Mouse (Mus musculus) T-helper 2 cell (primary cell): ENCODE measurements at regions not wholly inside any gene's neighbourhood (a gene's known extent, or its start where the extent isn't known, plus 50 kb on each side); places are given as distances from the start of the nearest gene placed in this dataset.

Source experiments
- in situ Hi-C: fragments of 300-600 bp; cut with MboI, MseI; formaldehyde crosslinking; loops from one replicate; pipeline ENCODE4 v1.15.1; 2025; ENCODE audit warnings: high pct_unique_total_duplicates

DNA sequence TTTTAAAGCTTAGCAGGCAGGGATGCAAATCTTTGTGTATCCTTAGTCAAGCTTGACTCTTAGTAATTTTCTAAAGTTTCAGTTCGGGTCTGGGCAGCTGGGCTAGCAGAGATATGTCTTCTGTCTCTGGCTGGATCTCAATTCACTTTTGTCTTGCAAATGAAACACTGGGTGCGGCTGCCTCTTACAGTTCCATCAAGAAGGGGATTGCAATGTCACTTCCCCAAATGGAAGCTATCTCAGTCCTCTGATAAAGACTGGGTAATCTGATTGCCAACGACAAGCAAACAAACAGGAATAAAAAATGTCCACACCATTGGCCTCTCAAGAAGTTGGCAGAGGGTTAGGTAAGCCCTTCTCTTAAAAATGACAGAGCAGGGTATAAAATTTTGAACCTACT is 314.1 kb upstream of the Fam19a5 start:
- in situ Hi-C loops = no loop called here

DNA sequence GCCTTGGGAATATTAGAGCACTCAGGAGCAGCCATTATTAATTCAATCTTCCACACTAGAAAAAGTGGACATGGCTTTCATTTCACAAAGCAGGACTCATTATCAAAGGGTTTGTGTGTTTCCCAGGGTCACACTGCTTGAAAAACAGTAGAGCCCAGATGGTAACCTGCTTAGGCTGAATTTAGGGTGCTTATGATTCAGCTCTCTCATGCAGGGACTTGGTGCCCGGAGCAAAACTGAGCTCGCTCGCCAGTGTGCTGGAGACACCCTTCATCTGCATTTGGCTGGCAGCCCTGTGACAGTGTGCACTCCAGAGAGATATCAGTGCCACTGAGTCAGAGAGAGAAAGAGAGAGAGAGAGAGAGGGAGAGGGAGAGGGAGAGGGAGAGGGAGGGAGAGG is 308.0 kb upstream of the Fam19a5 start:
- in situ Hi-C loops = no loop called here

GRCm38 (mm10) chr15:87239057-87239456 is 305.0 kb upstream of the Fam19a5 start:
- in situ Hi-C loops = no loop called here

GRCm38 (mm10) chr15:87261497-87261896 is 282.6 kb upstream of the Fam19a5 start:
- in situ Hi-C loops = no loop called here

DNA sequence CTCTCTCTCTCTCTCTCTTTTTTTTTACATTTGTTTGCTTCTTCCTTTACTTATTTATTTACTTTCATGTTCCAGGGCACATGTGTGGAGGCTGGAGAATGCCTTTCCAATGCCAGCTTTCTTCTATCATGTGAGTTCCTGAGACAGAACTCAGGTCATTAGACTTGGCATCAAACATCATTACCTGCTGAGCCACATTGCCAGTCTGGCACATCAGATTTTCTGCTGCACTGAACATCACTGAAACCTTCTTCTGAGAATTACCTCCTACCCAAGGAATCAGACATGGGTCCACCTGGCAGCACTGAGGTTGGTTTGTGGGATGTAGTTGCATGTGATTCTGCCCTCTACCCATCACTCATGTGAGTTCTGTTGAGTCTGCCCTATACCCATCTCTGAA is 279.2 kb upstream of the Fam19a5 start:
- in situ Hi-C loops = no loop called here

DNA sequence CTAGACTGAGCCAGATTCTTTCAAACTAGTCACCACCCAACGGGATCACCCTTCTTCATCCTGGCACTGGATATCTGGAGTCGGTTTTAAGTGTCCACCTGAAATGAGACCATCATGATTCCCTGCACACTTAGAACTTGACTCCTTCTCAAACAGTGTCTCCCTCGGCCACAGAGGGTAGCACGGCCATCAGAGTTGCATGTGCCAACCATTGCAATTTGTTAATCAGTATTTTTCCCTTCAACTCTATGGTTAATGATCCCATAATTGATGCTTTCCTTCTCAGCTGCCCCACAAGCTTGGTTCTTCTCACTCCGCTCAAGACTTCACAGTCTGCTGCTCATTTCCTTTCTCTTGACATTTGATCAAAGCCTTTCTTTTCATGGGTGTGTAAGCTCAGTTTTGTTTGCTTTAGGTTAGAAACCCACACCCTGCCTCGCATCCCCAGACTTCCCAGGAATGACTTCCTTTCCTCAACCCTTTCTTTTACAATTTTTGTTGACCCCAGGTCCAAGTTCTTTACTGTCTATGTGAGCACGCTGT is 253.0 kb upstream of the Fam19a5 start:
- in situ Hi-C loops = no loop called here

- in situ Hi-C loops = no loop called here
These were observed 224.2 kb upstream of the Fam19a5 start for GRCm38 (mm10) chr15:87319896-87320295.

GRCm38 (mm10) chr15:87321067-87321985 is 222.8 kb upstream of the Fam19a5 start:
- in situ Hi-C loops = no loop called here

- in situ Hi-C loops = no loop called here
These were observed 218.7 kb upstream of the Fam19a5 start for GRCm38 (mm10) chr15:87325389-87325788.

GRCm38 (mm10) chr15:87326281-87326680 is 217.8 kb upstream of the Fam19a5 start:
- in situ Hi-C loops = no loop called here

DNA sequence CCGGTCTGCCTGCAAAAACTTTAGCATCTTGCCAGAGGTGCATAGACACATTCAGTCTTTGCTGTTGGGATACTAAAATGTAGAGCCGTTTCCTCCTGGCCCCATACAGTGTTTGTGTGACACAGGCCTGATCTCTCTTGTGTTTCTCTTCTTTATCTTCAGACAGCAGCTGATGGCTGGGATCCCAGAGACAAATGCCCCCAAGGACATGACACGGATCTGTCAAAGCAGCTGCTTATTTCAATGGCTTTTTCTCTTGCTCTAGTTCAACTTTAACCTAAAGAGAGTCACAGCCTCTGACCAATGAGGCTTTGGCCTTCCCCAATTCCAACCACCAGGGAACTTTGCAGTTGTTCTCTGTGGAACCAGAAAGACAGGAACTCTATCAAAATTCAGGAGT is 211.7 kb upstream of the Fam19a5 start:
- in situ Hi-C loops = no loop called here

DNA sequence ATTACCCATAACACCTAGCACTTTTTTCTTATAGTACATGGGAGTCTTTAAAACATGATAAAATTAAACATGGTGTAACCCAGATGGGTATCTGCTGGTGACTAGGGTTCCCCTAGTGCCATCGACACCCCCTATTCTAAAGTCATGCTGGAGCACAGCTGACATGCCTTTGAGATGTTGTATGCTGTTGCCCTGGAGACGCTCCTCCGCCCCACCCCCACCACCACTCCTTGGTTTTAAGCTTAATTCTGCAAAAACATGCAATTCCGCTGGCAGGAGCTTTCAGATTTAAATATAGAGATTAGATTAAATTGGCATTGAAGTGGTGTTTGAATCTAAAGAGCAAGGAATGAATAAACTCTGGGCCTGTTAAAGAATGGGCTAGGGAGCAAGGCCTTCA is 210.6 kb upstream of the Fam19a5 start:
- in situ Hi-C loops = no loop called here

- in situ Hi-C loops = no loop called here
These were observed 209.7 kb upstream of the Fam19a5 start for GRCm38 (mm10) chr15:87334430-87334829.

DNA sequence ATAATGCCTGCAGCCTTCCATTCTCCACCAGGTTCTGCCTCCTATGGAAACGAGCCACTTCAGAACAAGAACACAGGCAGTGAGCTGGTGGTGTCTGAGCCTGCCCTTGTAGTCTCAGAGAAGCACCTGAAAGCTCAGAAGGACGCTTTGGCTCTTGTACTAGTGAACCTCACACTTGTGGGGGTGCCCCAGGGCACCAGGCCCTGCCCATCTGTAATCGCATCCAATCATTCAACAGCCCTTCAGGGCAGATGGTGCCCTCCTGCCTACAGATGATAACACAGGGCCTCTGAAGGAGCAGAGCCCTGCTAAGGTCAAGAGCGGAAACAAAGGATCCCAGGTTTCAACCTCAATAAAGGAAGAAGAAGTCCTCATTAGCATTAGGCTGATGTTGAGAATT is 208.8 kb upstream of the Fam19a5 start:
- in situ Hi-C loops = no loop called here

DNA sequence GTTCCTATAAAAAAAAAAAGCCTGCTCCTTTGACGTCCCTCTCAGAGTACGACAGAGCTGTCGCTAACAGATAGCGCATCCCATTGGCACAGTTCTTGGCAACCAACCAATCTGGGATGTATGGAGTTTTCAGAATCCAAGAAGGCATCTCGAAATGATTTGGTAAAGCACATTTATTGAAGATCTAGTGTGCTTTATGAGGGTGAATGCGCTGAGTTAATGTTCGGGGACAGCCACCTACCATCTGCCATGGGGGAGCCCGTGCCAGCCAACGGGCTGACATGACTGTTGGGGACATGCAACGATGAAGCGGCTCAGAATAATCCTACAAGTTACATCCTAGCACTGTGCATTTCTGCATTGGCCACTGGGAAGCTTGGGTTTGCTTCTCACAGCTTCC is 208.4 kb upstream of the Fam19a5 start:
- in situ Hi-C loops = no loop called here

- in situ Hi-C loops = no loop called here
These were observed 204.2 kb upstream of the Fam19a5 start for GRCm38 (mm10) chr15:87339904-87340303.

DNA sequence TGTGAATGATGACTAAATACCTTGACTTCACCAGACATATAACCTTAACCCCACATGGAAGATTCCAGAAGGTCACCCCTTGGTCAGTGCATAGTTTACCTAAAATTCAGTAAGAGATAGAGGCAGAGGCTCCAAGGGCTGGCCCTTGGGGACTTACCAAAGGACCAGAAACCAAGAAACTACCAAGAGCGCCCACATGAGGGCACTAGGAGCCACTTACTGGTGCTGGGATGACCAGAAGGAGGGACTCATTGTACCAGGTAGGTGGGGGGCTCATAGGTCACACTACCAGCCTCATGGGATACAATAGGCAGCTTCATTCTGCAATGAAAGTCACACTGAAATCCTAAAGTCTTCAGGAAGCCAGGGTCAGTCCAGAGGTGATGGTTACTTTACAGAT is 201.4 kb upstream of the Fam19a5 start:
- in situ Hi-C loops = no loop called here

DNA sequence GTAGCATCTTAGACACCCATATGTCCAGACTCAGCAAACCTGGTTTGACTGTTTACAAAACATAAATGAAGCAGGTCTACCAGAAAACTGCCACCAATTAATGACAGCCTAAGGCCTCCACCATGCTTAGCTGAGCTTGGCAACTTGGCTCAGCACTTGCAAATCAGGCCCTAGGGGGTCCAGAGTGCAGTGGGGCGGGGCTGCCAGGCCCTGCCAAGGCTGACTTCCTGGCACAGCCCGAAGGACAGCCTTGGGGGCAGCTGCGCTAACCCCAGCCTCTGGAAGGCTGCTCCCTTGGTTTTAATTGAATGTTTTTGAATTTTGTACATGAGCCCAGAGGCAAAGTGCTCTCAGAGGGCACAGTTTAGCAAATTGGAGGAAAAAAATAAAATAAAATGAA is 198.3 kb upstream of the Fam19a5 start:
- in situ Hi-C loops = no loop called here

DNA sequence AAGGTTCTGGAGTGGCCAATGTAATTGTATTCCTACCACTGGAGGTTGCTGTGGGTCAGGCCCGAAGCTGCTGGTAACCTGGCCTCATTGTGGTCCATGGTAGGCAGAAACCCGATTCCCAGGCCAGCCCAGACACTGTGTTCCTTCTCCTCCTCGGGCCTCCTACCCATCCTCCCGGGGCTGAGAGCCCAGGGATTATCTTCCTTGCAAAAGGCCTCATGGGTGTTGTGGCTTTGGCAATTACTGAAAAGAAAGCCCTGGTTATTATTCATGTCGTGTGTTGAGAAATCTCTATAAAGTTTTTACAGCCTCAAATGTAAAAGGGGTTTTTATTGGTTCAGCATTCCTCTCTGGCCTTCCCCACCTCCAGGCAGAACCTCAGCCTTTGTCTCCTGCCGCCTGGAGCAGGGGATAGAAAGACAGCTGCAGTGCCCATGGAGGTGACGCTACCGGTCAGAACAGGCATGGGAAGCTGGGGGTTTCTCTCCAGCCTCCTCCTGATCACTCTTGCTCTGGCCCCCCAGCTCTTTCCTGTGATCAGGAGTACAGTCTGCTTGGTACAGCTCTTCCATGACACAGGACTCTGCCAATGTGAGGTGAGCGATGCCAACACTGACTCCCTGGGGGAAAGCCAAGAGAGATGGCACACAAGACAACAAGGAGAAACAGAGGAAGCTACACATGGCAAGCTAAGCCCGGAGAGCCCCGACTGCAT is 194.4 kb upstream of the Fam19a5 start:
- in situ Hi-C loops = no loop called here

- in situ Hi-C loops = no loop called here
These were observed 191.3 kb upstream of the Fam19a5 start for GRCm38 (mm10) chr15:87352812-87353211.

DNA sequence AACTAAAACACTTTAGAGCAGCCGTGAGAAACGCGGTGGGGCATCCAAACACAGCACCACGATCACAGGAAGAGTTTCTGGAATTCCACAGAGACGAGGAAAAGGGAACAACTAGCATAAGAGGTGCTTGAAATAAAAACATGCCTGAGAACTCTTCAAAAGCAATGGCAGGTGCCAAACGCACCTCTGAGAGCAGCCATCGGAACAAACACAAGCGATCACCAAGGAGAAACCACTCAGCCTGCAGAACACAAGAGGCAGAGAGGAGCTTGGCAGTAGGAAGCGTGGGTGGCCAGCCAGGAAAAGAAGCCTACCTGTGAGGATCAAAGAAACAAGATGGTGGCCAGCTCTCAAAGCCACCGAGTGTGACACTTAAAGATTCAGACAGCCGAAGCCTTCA is 190.2 kb upstream of the Fam19a5 start:
- in situ Hi-C loops = no loop called here

GRCm38 (mm10) chr15:87360457-87360856 is 183.6 kb upstream of the Fam19a5 start:
- in situ Hi-C loops = no loop called here
